Mouse (Mus musculus) heart, adult 2 months (tissue): Measurements from ENCODE around the gene Znrf3.

Experiments used
- CTCF ChIP-seq: fragments of 200-600 bp; IDR thresholded peaks from 2 replicates; pipeline ENCODE4 v1.8.1; 2022; ENCODE audit warnings: antibody characterized with exemption, mild to moderate bottlenecking, moderate library complexity
- EP300 ChIP-seq: fragments of 200-500 bp; IDR thresholded peaks from 2 replicates; pipeline ENCODE4 v1.6.1; 2011; ENCODE audit warnings: low read depth, low read length, control low read depth; ENCODE audit not compliant: insufficient read depth
- POLR2A ChIP-seq: fragments of 200-500 bp; IDR thresholded peaks from 2 replicates; pipeline ENCODE4 v1.6.1; 2011; ENCODE audit warnings: mild to moderate bottlenecking, low read depth, low read length, control low read depth; ENCODE audit not compliant: insufficient read depth

- no peak for TF ChIP-seq CTCF
- TF ChIP-seq EP300: no peak
- TF ChIP-seq POLR2A: no peak
Observed at GRCm38 (mm10) chr11:5252727-5253126, 191.9 kb downstream of the Znrf3 start.
